Mouse (Mus musculus) forebrain, embryonic 16.5 days (tissue): ENCODE results near the gene Scaper. TPM values are rescaled to one million over a fixed set of nuclear protein-coding genes. Genes with fewer than 3 reads are reported as not detected.

ENCODE experiments used
- ATAC-seq: fragments of 200-750 bp; cut with Nextera tagmentation; 2 replicates; pipeline ENCODE4 v1.8.0; 2017; ENCODE audit warnings: mild to moderate bottlenecking, moderate library complexity
- H3K27ac ChIP-seq: fragments of 300-500 bp; sonication (generic); 2 replicates; pipeline ENCODE4 v1.5.1; 2014; ENCODE audit warnings: low read length, control low read depth
- H3K27me3 ChIP-seq: fragments of 300-500 bp; sonication (generic); replicated peaks from 2 replicates; pipeline ENCODE4 v1.6.1; 2014; ENCODE audit warnings: low read length; ENCODE audit not compliant: control insufficient read depth, insufficient read depth
- H3K36me3 ChIP-seq: fragments of 300-500 bp; sonication (generic); 2 replicates; pipeline ENCODE4 v1.6.1; 2014; ENCODE audit not compliant: control insufficient read depth, insufficient read depth
- H3K4me1 ChIP-seq: fragments of 300-500 bp; sonication (generic); replicated peaks from 2 replicates; pipeline ENCODE4 v1.6.1; 2014; ENCODE audit warnings: low read length; ENCODE audit not compliant: control insufficient read depth, insufficient read depth
- H3K4me2 ChIP-seq: fragments of 300-500 bp; sonication (generic); 2 replicates; pipeline ENCODE4 v1.6.1; 2014; ENCODE audit warnings: mild to moderate bottlenecking, low read length, control low read depth
- H3K4me3 ChIP-seq: fragments of 300-500 bp; sonication (generic); replicated peaks from 2 replicates; pipeline ENCODE4 v1.5.1; 2014; ENCODE audit warnings: mild to moderate bottlenecking, low read length, control low read depth
- H3K9ac ChIP-seq: fragments of 300-500 bp; sonication (generic); replicated peaks from 2 replicates; pipeline ENCODE4 v1.6.1; 2014; ENCODE audit warnings: low read depth, low read length, control low read depth
- H3K9me3 ChIP-seq: fragments of 300-500 bp; sonication (generic); 2 replicates; pipeline ENCODE4 v1.6.1; 2016; ENCODE audit warnings: low read length; ENCODE audit not compliant: control insufficient read depth
- WGBS: fragments of 180-500 bp; shearing (Covaris S2); extraction: QIAGEN DNeasy Blood & Tissue Kit; methylation state at CpG from one replicate; pipeline ENCODE4 v1.1.7; 2014; 5-methylcytosine and 5-hydroxymethylcytosine counted together
- polyA plus RNA-seq: library from polyadenylated mRNA; unstranded; fragments of >200 nt; fragmentation: Nextera tagmentation; extraction: Ambion mirVana; gene quantifications from 2 replicates; pipeline ENCODE4 v1.2.1, GENCODE M21; 2015

Scaper gene
- polyA plus RNA-seq, 1 experiment from 2014 or later: 39.8 TPM

- Histone ChIP-seq H3K27ac (no peak within 1 kb of the TSS), H3K4me2 (no peak within 1 kb of the TSS), H3K27me3 (peaks cover 50% of the 10 kb centered on the region), H3K36me3 (no peaks in the 10 kb centered on the region), H3K9ac (no peak within 1 kb of the TSS), H3K9me3 (no peaks in the 10 kb centered on the region), H3K4me3 (no peak within 1 kb of the TSS), H3K4me1 (peaks cover 22% of the 10 kb centered on the region)
- under 1% methylated on average over 4 of the region's 4 CpGs for WGBS
- no peak for ATAC-seq
Observed at GRCm38 (mm10) chr9:55538377-55538776, 399.5 kb downstream of the Scaper start, which contains the start of gene Isl2. Isl2 (plus strand) TSS chr9:55538672.

GRCm38 (mm10) chr9:55535907-55536306 lies 402.0 kb downstream of the Scaper start:
- Histone ChIP-seq H3K27ac (no peak overlapping the region), H3K4me3 (no peak overlapping the region), H3K27me3 (peaks cover 35% of the 10 kb centered on the region), H3K36me3 (no peaks in the 10 kb centered on the region), H3K4me2 (no peak overlapping the region), H3K9ac (no peak overlapping the region), H3K9me3 (no peaks in the 10 kb centered on the region), H3K4me1 (peaks cover 7% of the 10 kb centered on the region)
- 11% methylated on average over 3 of the region's 3 CpGs for WGBS
- no peak for ATAC-seq

DNA sequence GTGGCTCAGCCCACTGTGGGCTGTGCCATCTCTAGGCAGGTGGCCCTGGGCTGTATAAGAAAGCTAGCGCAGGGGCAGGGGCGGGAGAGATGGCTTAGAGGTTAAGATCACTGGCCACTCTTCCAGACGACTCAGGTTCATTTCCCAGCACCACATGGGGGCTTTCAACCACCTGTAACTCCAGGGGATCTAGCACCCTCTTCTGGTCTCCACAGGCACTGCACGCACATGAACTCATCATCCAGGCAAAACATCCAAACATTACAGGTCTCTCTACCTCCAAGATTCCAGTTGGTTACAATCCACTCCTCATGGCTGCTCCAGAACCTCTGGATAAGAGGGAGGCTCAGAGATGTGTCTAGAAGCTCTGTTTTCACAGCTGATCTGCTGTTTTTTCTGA lies 412.2 kb downstream of the Scaper start:
- 42% methylated on average over 4 of the region's 4 CpGs for WGBS
- Histone ChIP-seq H3K27ac (no peak overlapping the region), H3K9me3 (no peaks in the 10 kb centered on the region), H3K4me1 (no peaks in the 10 kb centered on the region), H3K4me3 (no peak overlapping the region), H3K9ac (no peak overlapping the region), H3K4me2 (no peak overlapping the region), H3K36me3 (no peaks in the 10 kb centered on the region), H3K27me3 (no peaks in the 10 kb centered on the region)
- no peak for ATAC-seq

GRCm38 (mm10) chr9:55512027-55512543 lies 425.8 kb downstream of the Scaper start, which contains the start of gene Etfa:
Etfa (minus strand) TSS chr9:55512243.
- peak; percentile 100 for ATAC-seq
- H3K4me2 ChIP-seq: peak within 1 kb of the TSS; percentile 91
- peak within 1 kb of the TSS; percentile 90 for H3K4me3 ChIP-seq
- WGBS: under 1% methylated on average over 46 of the region's 47 CpGs
- H3K4me1 ChIP-seq: peaks cover 3% of the 10 kb centered on the region
- peak within 1 kb of the TSS; percentile 65 for H3K27ac ChIP-seq
- H3K27me3 ChIP-seq: peaks cover 6% of the 10 kb centered on the region
- H3K36me3 ChIP-seq: no peaks in the 10 kb centered on the region
- H3K9me3 ChIP-seq: no peaks in the 10 kb centered on the region
- H3K9ac ChIP-seq: peak within 1 kb of the TSS; percentile 87

GRCm38 (mm10) chr9:55511521-55511993 lies 426.4 kb downstream of the Scaper start:
- Histone ChIP-seq H3K4me1 (peaks cover 3% of the 10 kb centered on the region), H3K4me3 (peak overlapping the region; percentile 90), H3K36me3 (no peaks in the 10 kb centered on the region), H3K4me2 (peak overlapping the region; percentile 91), H3K27me3 (peaks cover 6% of the 10 kb centered on the region), H3K27ac (peak overlapping the region; percentile 65), H3K9ac (peak overlapping the region; percentile 87), H3K9me3 (no peaks in the 10 kb centered on the region)
- peak; percentile 56 for ATAC-seq
- WGBS: 0% methylated on average over 31 of the region's 32 CpGs

GRCm38 (mm10) chr9:55510651-55511235 lies 427.2 kb downstream of the Scaper start:
- 85% methylated on average over 10 of the region's 10 CpGs for WGBS
- H3K9ac ChIP-seq: no peak overlapping the region
- H3K4me3 ChIP-seq: no peak overlapping the region

DNA sequence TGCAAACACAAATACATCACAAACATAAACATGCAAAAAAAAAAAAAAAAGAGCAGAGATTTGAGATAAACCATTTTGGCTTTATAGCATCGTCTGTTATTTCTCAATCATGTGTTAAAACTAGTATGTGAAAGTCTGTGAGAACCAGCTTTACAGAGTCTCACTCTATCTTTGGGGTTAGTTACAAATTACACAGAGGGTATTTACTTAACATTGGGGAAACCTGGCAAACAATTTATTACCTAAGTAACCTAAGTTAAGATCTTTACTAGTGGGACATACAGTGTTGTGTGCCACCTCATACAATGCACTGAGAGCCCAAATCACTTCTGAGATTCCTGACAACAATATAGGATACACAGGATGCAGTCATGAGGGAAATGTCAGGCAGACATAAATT lies 428.2 kb downstream of the Scaper start:
- no peak overlapping the region for H3K4me2 ChIP-seq
- H3K27ac ChIP-seq: no peak overlapping the region
- peaks cover 3% of the 10 kb centered on the region for H3K4me1 ChIP-seq
- no peak overlapping the region for H3K9ac ChIP-seq
- 93% methylated on average over 1 of the region's 1 CpGs for WGBS
- H3K27me3 ChIP-seq: peaks cover 6% of the 10 kb centered on the region
- H3K9me3 ChIP-seq: no peaks in the 10 kb centered on the region
- H3K36me3 ChIP-seq: no peaks in the 10 kb centered on the region
- ATAC-seq: no peak
- no peak overlapping the region for H3K4me3 ChIP-seq

More at GRCm38 (mm10) chr9:55510651-55511235, 427.2 kb downstream of the Scaper start:
- Histone ChIP-seq H3K4me1 (peaks cover 3% of the 10 kb centered on the region), H3K4me2 (no peak overlapping the region), H3K27me3 (peaks cover 6% of the 10 kb centered on the region), H3K36me3 (no peaks in the 10 kb centered on the region), H3K9me3 (no peaks in the 10 kb centered on the region), H3K27ac (no peak overlapping the region)
- ATAC-seq: no peak

DNA sequence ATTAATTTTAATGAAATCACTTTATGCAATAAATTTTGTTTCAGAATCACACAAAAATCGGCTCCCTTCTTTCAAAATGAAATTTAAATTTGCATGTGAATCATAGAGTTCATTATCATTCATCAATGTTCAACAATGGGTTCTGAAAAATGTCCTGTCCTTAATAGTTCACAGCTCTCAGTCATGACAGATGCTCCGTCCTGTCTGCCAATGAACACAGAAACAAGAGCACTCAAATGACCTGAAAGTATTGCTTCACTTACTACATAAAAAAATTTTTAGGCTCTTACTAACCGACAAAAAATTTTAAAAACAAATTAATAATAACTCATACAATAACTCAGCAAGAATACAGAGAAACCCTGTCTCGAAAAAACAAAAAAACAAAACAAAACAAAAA lies 429.2 kb downstream of the Scaper start:
- Histone ChIP-seq H3K36me3 (no peaks in the 10 kb centered on the region), H3K9me3 (no peaks in the 10 kb centered on the region), H3K27ac (no peak overlapping the region), H3K27me3 (peaks cover 6% of the 10 kb centered on the region), H3K4me1 (peaks cover 3% of the 10 kb centered on the region), H3K9ac (no peak overlapping the region), H3K4me2 (no peak overlapping the region), H3K4me3 (no peak overlapping the region)
- ATAC-seq: no peak
- WGBS: 48% methylated on average over 4 of the region's 4 CpGs

DNA sequence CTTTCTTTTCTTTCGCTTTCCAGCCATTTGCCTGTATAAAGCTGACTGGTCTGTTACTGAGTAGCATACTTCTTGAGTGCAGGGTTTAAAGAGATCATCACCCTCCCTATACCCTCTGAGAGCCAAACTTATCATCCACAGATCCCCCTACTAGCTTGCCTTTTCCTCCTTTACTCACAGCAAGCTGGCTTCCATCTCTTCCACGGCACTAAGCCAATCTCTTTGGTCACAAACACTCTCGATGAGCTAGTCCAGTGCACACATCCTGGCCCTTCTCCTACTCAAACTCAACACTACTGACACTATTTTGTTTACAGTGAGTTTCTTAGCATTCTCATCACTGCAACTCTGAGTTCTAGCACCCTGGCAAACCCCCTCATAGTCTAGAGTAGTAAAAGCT lies 430.0 kb downstream of the Scaper start:
- no peak for ATAC-seq
- H3K4me3 ChIP-seq: no peak overlapping the region
- H3K27ac ChIP-seq: no peak overlapping the region
- no peaks in the 10 kb centered on the region for H3K9me3 ChIP-seq
- H3K9ac ChIP-seq: no peak overlapping the region
- H3K36me3 ChIP-seq: no peaks in the 10 kb centered on the region
- WGBS: 84% methylated on average over 3 of the region's 3 CpGs
- no peak overlapping the region for H3K4me2 ChIP-seq
- peaks cover 3% of the 10 kb centered on the region; the same call in 1 of the 2 replicates for H3K27me3 ChIP-seq
- peaks cover 3% of the 10 kb centered on the region for H3K4me1 ChIP-seq
